Mouse (Mus musculus) mesoderm, embryonic 11.5 days (tissue): ENCODE results near the gene Cenpu.

ENCODE experiments used
- DNase-seq: peaks from one replicate; pipeline ENCODE4 v3.0.0-alpha.2; 2012; ENCODE audit warnings: low read depth, low spot score

Gene Cenpu

GRCm38 (mm10) chr8:46599314-46599904, 47.6 kb downstream of the Cenpu start:
- no peak for DNase-seq

GRCm38 (mm10) chr8:46600959-46601707, 49.3 kb downstream of the Cenpu start:
- DNase-seq, result peak; percentile 61

- DNase-seq, result no peak
These were observed 51.8 kb downstream of the Cenpu start for GRCm38 (mm10) chr8:46603587-46603986.

GRCm38 (mm10) chr8:46606930-46607329, 55.1 kb downstream of the Cenpu start:
- no peak for DNase-seq

GRCm38 (mm10) chr8:46611557-46611956, 59.7 kb downstream of the Cenpu start:
- no peak for DNase-seq

GRCm38 (mm10) chr8:46612913-46613312, 61.1 kb downstream of the Cenpu start:
- no peak for DNase-seq

GRCm38 (mm10) chr8:46613377-46613776, 61.5 kb downstream of the Cenpu start:
- DNase-seq, result no peak

GRCm38 (mm10) chr8:46615936-46616335, 64.1 kb downstream of the Cenpu start:
- no peak for DNase-seq

- DNase-seq, result peak; percentile 97
These were observed 65.3 kb downstream of the Cenpu start, which contains the start of the genes Primpol and Casp3 for GRCm38 (mm10) chr8:46616879-46617689. Gene Primpol (minus strand): TSS chr8:46617212. Gene Casp3 (plus strand): TSS chr8:46617291.

GRCm38 (mm10) chr8:46617690-46618620, 66.1 kb downstream of the Cenpu start:
- DNase-seq, result no peak

- DNase-seq, result no peak
These were observed 67.0 kb downstream of the Cenpu start for GRCm38 (mm10) chr8:46618639-46619320.

GRCm38 (mm10) chr8:46622446-46623270, 70.8 kb downstream of the Cenpu start:
- DNase-seq, result no peak

GRCm38 (mm10) chr8:46625166-46625565, 73.3 kb downstream of the Cenpu start:
- DNase-seq, result no peak

GRCm38 (mm10) chr8:46626642-46627041, 74.8 kb downstream of the Cenpu start:
- DNase-seq, result no peak

- DNase-seq, result no peak
These were observed 76.1 kb downstream of the Cenpu start for GRCm38 (mm10) chr8:46627881-46628280.

- no peak for DNase-seq
These were observed 76.8 kb downstream of the Cenpu start for GRCm38 (mm10) chr8:46628645-46629044.
